Mouse (Mus musculus) fat pad, adult 2 months (tissue): ENCODE data around the gene Zfp536.

Experiments
- DNase-seq: peaks from one replicate; pipeline ENCODE4 v3.0.0-alpha.2; 2011; ENCODE audit warnings: low read depth, low spot score; ENCODE audit errors: extremely low read depth

The Zfp536 gene

GRCm38 (mm10) chr7:37695066-37695465 is 78.4 kb downstream of the Zfp536 start:
- no peak for DNase-seq

GRCm38 (mm10) chr7:37690606-37691005 is 82.8 kb downstream of the Zfp536 start:
- no peak for DNase-seq

- no peak for DNase-seq
Measured at GRCm38 (mm10) chr7:37689561-37690305, 83.7 kb downstream of the Zfp536 start.

GRCm38 (mm10) chr7:37689107-37689511 is 84.3 kb downstream of the Zfp536 start:
- DNase-seq: no peak

- no peak for DNase-seq
Measured at GRCm38 (mm10) chr7:37686366-37686765, 87.1 kb downstream of the Zfp536 start.

DNA sequence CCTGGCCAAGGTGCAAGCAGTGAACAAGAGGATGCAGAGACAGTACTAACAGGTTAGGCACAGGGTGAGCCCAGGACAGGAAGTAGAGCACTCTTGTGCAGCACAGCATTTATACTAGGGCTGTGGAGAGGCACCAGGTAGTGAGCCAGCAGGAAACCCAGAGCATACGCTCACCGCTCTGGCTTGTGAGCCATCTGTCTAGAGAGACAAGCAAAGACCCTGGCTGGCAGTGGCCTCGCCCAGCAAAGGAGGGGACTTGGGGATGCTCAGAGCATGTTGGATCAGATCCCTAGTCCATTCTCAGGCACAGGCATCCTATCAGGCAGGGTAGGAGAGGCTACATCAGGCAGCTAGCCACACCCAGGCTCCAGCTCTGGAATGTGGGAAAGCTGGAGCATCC is 88.2 kb downstream of the Zfp536 start:
- DNase-seq: no peak

DNA sequence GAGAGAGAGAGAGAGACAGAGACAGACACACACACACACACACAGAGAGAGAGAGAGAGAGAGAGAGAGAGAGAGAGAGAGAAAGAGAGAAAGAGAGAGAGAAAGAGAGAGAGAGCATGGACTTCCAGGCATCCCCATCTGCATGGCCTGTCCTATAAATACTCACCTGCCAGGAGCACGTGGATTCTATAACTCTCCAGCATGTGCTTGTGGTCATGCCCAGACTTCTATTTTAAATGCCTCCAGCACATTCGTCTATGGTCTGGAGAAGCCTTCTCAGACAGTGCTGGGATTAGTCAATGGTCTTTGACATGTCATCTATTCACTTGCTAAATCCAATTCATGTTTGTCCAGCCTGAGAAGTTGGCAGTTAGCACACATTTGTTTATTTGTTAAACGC is 92.1 kb downstream of the Zfp536 start:
- DNase-seq: no peak

GRCm38 (mm10) chr7:37663676-37664365 is 109.6 kb downstream of the Zfp536 start:
- DNase-seq: no peak

- no peak for DNase-seq
Measured at GRCm38 (mm10) chr7:37648671-37649070, 124.8 kb downstream of the Zfp536 start.

DNA sequence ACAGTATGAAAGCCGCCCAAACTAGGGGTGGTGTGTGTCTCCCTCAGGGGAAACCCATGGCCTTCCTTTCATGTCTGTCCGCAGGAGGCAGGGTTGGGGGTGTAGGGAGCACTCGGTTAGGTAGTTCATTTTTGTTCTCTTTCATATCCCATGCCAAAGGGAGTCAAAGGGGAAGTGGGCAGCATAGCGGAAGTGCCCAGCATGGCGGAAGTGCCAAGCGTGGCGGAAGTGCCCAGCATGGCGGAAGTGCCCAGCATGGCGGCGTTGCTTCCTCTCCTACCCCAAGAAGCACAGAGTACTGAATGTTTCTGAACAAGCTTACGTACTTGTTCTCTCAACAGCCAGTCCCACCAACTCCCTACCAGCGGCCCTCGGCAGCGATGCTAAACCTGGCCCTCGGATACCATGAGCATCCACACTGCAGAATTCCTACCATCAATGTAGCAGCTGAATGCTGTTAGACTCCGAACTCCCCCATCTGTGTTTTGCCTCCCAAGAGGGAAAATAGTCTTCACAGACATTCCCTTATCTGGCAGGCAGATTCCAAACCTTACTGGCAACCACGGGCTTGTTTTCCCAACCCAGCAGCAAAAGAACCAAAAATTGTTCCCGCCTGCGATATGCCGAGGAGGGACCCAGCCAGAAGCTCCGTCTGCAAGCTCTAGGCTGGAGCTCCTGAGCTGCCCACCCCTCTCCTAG is 125.4 kb downstream of the Zfp536 start:
- DNase-seq: no peak

GRCm38 (mm10) chr7:37639740-37640397 is 133.6 kb downstream of the Zfp536 start:
- no peak for DNase-seq

GRCm38 (mm10) chr7:37634812-37635211 is 138.6 kb downstream of the Zfp536 start:
- DNase-seq: no peak

DNA sequence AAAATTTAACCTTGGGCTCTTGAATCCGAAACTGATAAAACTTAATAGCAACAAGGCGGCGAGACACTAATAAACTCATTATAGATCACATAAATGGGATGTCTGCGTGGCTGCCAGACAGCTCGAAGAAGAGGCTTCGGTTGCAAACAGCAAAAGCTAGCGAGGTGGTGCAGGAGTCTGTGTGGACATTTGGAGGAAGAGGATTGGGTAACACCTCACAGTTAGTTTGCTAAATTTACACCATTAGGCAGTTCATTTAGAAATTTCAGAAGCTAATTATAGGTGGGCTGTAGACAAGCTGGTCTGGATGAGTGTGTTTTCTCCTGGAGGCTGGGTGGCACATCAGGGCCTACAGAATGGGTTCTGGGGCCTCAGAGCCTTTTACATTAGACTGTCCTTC is 143.0 kb downstream of the Zfp536 start:
- DNase-seq: no peak

GRCm38 (mm10) chr7:37627897-37628510 is 145.4 kb downstream of the Zfp536 start:
- no peak for DNase-seq

DNA sequence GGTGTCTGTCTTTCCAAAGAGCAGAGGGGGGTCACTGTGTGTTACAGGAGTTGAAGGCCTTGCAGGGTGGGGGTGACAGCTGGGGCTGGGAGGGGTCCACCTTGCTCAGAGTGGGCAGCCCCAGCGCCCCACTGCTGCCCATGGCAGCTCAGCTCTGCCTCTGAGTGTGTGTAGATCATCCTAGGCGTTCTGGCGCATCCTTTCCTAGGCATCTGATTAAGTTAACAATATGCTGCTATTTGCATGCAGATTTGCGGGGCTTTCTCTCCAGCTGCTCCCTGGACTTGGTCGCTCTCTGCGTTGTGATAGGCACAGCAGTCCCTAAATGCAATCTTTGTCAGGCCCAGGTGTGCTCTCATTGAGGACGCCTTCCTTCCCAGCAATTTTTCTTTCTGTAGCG is 147.7 kb downstream of the Zfp536 start:
- DNase-seq: no peak

GRCm38 (mm10) chr7:37624759-37625340 is 148.6 kb downstream of the Zfp536 start:
- DNase-seq: no peak

GRCm38 (mm10) chr7:37623903-37624758 is 149.3 kb downstream of the Zfp536 start:
- no peak for DNase-seq

GRCm38 (mm10) chr7:37619254-37619653 is 154.2 kb downstream of the Zfp536 start:
- no peak for DNase-seq

DNA sequence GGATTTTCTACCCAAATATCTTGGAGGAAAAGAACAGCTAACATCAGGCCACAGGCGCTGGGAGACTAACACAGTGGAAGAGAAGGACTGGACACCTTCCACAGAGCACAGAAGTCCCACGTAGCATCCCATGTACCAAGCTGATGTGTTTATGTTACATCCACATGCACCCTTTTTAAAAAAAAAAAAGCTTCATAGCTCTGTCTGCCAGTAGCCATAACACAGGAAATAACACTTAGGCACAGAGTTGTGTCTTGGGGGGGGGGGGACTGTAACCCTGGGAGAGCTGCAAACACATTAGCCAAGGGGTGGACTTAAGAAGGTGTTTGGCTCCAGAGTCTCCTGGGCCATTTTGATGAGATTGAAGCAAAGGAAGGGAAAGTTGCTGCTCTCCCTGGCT is 155.6 kb downstream of the Zfp536 start:
- no peak for DNase-seq

GRCm38 (mm10) chr7:37615932-37616331 is 157.5 kb downstream of the Zfp536 start:
- no peak for DNase-seq
